Mouse (Mus musculus) myocyte (in vitro differentiated cells): ENCODE measurements around the gene Dnah2. TPM values are rescaled to one million over a fixed set of nuclear protein-coding genes. Genes with fewer than 3 reads are reported as not detected.

Experiments
- H3K27me3 ChIP-seq: one replicate; pipeline ENCODE4 v1.6.1; 2011; ENCODE audit not compliant: control insufficient read depth, insufficient read depth, insufficient read length
- H3K36me3 ChIP-seq: one replicate; pipeline ENCODE4 v1.6.1; 2011; ENCODE audit not compliant: control insufficient read depth, insufficient read depth
- H3K4me2 ChIP-seq: one replicate; pipeline ENCODE4 v1.6.1; 2011; ENCODE audit warnings: low read depth, control low read depth
- H3K4me3 ChIP-seq: one replicate; pipeline ENCODE4 v1.5.1; 2011; ENCODE audit warnings: mild to moderate bottlenecking, control low read depth, moderate library complexity
- H3K79me2 ChIP-seq: one replicate; pipeline ENCODE4 v1.6.1; 2011; ENCODE audit not compliant: control insufficient read depth, insufficient read depth
- H3ac ChIP-seq: one replicate; pipeline ENCODE4 v1.6.1; 2011; ENCODE audit not compliant: control insufficient read depth, insufficient read length
- CEBPB ChIP-seq: IDR thresholded peaks from 2 replicates; pipeline ENCODE4 v1.6.1; 2011; ENCODE audit warnings: mild to moderate bottlenecking, moderate library complexity; ENCODE audit not compliant: poor library complexity, insufficient read depth, severe bottlenecking
- E2F4 ChIP-seq: IDR thresholded peaks from one replicate; pipeline ENCODE4 v1.6.1; 2011; ENCODE audit warnings: mild to moderate bottlenecking, control low read depth, moderate library complexity; ENCODE audit not compliant: insufficient read depth
- MAX ChIP-seq: IDR thresholded peaks from one replicate; pipeline ENCODE4 v1.6.1; 2011; ENCODE audit warnings: low read depth, mild to moderate bottlenecking, control low read depth
- MYOD1 ChIP-seq, 3 experiments: IDR thresholded peaks; one replicate each; pipeline ENCODE4 v1.6.1; 2011; ENCODE audit warnings: control low read depth in 2 of 3, low read depth in 2 of 3, mild to moderate bottlenecking in 2 of 3, moderate library complexity in 1 of 3; ENCODE audit not compliant: insufficient read length in 2 of 3, control insufficient read depth in 1 of 3
- MYOG ChIP-seq, 3 experiments: IDR thresholded peaks; one replicate each; pipeline ENCODE4 v1.6.1; 2011; ENCODE audit warnings: control low read depth in 2 of 3, low read depth in 2 of 3, mild to moderate bottlenecking in 2 of 3; ENCODE audit not compliant: insufficient read length in 2 of 3, control insufficient read depth in 1 of 3, insufficient read depth in 1 of 3
- POLR2A ChIP-seq: IDR thresholded peaks from one replicate; pipeline ENCODE4 v1.6.1; 2011; ENCODE audit warnings: low read depth, mild to moderate bottlenecking, control low read depth, moderate library complexity; ENCODE audit not compliant: insufficient read length
- POLR2AphosphoS2 ChIP-seq: IDR thresholded peaks from one replicate; pipeline ENCODE4 v1.6.1; 2011; ENCODE audit warnings: low read depth, control low read depth; ENCODE audit not compliant: insufficient read length
- REST ChIP-seq: IDR thresholded peaks from one replicate; pipeline ENCODE4 v1.6.1; 2011; ENCODE audit warnings: mild to moderate bottlenecking, control low read depth, moderate library complexity; ENCODE audit not compliant: insufficient read depth, insufficient read length
- SRF ChIP-seq: IDR thresholded peaks from one replicate; pipeline ENCODE4 v1.6.1; 2011; ENCODE audit warnings: low read depth; ENCODE audit not compliant: control insufficient read depth, insufficient read length
- TCF12 ChIP-seq: IDR thresholded peaks from one replicate; pipeline ENCODE4 v1.6.1; 2011; ENCODE audit warnings: mild to moderate bottlenecking, control low read depth; ENCODE audit not compliant: poor library complexity, insufficient read depth, severe bottlenecking
- TCF3 ChIP-seq: IDR thresholded peaks from one replicate; pipeline ENCODE4 v1.6.1; 2011; ENCODE audit warnings: low read depth, control low read depth; ENCODE audit not compliant: insufficient read length
- USF1 ChIP-seq: IDR thresholded peaks from one replicate; pipeline ENCODE4 v1.6.1; 2011; ENCODE audit warnings: low read depth, mild to moderate bottlenecking, control low read depth, moderate library complexity
- polyA plus RNA-seq: library from polyadenylated mRNA; unstranded; fragments of >200 nt; fragmentation: generic; extraction: Trizol; gene quantifications from one replicate; pipeline ENCODE4 v1.2.1, GENCODE M21; 2012; ENCODE audit warnings: missing spikeins

The Dnah2 gene
- polyA plus RNA-seq, 1 experiment = 0.24 TPM

DNA sequence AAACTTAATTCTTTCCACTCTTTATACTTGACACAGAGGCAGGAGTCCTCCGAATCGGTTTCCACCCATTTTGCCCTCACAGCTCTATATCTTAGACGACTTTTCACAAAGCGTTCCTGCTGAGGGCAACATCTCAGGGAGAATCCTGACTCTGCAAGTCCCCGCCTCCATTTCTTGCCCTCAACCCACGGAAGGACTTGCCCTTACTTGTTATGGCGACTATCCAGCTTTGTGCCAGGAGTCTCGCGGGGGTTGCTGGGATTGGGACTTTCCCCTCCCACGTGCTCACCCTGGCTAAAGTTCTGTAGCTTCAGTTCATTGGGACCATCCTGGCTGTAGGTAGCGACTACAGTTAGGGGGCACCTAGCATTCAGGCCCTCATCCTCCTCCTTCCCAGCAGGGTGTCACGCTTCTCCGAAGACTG, 31.2 kb upstream of the Dnah2 start, which contains the start of the genes Wrap53 and Trp53:
TSS of gene Wrap53 (minus strand) at position 165 of the 424 bp plus-strand sequence.
TSS of gene Trp53 (plus strand) at position 269 of the 424 bp plus-strand sequence.
- Histone ChIP-seq H3K36me3 (no peaks in the 10 kb centered on the region), H3ac (peak within 1 kb of the TSS; percentile 79), H3K4me2 (peak within 1 kb of the TSS; percentile 97), H3K27me3 (no peaks in the 10 kb centered on the region), H3K4me3 (peak within 1 kb of the TSS; percentile 99), H3K79me2 (peaks cover 78% of the 10 kb centered on the region)
- TF ChIP-seq USF1 (peak; percentile 90), SRF (peak; percentile 22), E2F4 (no peak), MYOD1 (IDR thresholded peaks at IDR 0.05; ENCODE audit: control insufficient read depth in 1 of 3, insufficient read length in 2 of 3, low read depth in 2 of 3) (no peak), TCF3 (no peak), CEBPB (no peak), MAX (peak; percentile 93), MYOG (IDR thresholded peaks at IDR 0.05; ENCODE audit: control insufficient read depth in 1 of 3, insufficient read depth in 1 of 3, insufficient read length in 2 of 3, low read depth in 2 of 3) (no peak), POLR2AphosphoS2 (peak; percentile 66), REST (no peak), TCF12 (no peak), POLR2A (peak; percentile 69)

- Histone ChIP-seq H3K79me2 (peaks cover 77% of the 10 kb centered on the region), H3K36me3 (peaks cover under 1% of the 10 kb centered on the region), H3K4me3 (peak overlapping the region; percentile 99), H3K4me2 (peak overlapping the region; percentile 97), H3ac (peak overlapping the region; percentile 79), H3K27me3 (no peaks in the 10 kb centered on the region)
- no peak for TF ChIP-seq TCF3
- TF ChIP-seq E2F4 = peak; percentile 92
- TF ChIP-seq POLR2A = peak; percentile 38
These were observed 30.5 kb upstream of the Dnah2 start for GRCm38 (mm10) chr11:69579128-69580017.

DNA sequence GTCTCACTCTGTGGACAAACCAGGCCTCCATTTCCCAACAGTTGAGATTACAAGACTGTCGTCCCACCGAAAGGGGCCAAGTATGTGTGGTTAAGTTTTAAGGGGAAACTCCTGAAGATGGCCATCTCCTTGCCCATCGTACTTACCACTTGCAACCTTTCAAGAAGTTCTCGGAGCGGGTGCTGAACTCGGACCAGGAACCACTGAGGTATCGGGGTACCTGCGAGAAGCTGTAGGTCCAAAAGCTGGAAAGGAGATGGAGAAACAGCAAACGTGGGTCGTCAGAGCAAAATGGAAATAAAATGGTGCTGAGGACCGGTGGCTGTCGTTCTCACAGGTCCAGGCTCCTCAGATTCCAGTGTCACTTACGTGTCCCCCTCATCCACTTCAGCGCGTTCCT, 29.4 kb upstream of the Dnah2 start:
- H3K4me2 ChIP-seq = peak overlapping the region; percentile 97
- H3K36me3 ChIP-seq = peaks cover 3% of the 10 kb centered on the region
- H3K79me2 ChIP-seq = peaks cover 66% of the 10 kb centered on the region
- H3K27me3 ChIP-seq = no peaks in the 10 kb centered on the region
- peak overlapping the region; percentile 99 for H3K4me3 ChIP-seq
- no peak for TF ChIP-seq POLR2AphosphoS2
- TF ChIP-seq POLR2A = no peak
- TF ChIP-seq USF1 = no peak
- no peak for TF ChIP-seq MYOD1 (IDR thresholded peaks at IDR 0.05; ENCODE audit: control insufficient read depth in 1 of 3, insufficient read length in 2 of 3, low read depth in 2 of 3)
- TF ChIP-seq SRF = no peak
- TF ChIP-seq REST = no peak
- no peak for TF ChIP-seq CEBPB
- TF ChIP-seq E2F4 = no peak
- TF ChIP-seq MYOG (IDR thresholded peaks at IDR 0.05; ENCODE audit: control insufficient read depth in 1 of 3, insufficient read depth in 1 of 3, insufficient read length in 2 of 3, low read depth in 2 of 3) = no peak
- TF ChIP-seq MAX = no peak
- TF ChIP-seq TCF3 = no peak
- TF ChIP-seq TCF12 = no peak
- peak overlapping the region; percentile 12 for H3ac ChIP-seq

DNA sequence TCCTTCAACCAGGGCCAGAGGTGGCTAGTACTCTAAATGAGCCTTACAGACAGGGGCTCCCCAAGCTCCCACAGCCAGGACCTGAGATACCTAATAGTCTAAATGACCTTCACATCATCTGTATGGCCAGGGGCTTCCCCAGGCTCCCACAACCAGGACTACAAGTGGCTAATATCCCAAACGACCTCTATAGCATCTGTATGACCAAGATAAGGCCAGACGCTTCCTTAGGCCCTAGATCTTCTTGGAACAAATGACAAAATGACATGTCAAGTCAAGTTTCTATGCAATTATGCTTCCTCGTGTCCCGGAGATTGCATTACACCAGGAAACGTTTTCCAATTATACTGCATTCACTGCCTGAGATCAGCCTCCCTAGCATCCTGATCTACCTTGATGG, 27.4 kb upstream of the Dnah2 start:
- H3K4me2 ChIP-seq = no peak overlapping the region
- no peaks in the 10 kb centered on the region for H3K27me3 ChIP-seq
- peaks cover 3% of the 10 kb centered on the region for H3K36me3 ChIP-seq
- no peak overlapping the region for H3K4me3 ChIP-seq
- no peak overlapping the region for H3ac ChIP-seq
- H3K79me2 ChIP-seq = peaks cover 46% of the 10 kb centered on the region
- TF ChIP-seq E2F4 = no peak

DNA sequence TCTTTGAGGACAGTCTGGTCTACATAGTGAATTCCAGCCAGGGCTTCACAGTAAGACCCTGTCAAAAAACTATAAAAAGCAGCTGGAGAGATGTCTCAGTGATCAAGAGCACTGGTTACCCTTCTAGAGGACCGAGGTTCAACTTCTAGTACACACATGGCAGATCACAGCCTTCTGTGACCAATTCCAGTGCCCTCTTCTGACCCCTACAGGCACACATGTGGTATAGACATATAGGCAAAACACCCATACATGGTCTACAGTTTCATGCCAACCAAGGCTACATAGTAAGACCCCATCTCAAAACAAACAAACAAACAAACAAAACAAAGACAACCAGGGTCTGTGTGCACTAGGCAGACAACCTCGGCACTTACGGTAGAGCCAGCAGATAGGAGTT, 26.3 kb upstream of the Dnah2 start:
- Histone ChIP-seq H3ac (no peak overlapping the region), H3K27me3 (no peaks in the 10 kb centered on the region), H3K79me2 (peaks cover 44% of the 10 kb centered on the region), H3K4me3 (no peak overlapping the region), H3K4me2 (no peak overlapping the region), H3K36me3 (peaks cover 6% of the 10 kb centered on the region)
- no peak for TF ChIP-seq MYOD1 (IDR thresholded peaks at IDR 0.05; ENCODE audit: control insufficient read depth in 1 of 3, insufficient read length in 2 of 3, low read depth in 2 of 3)
- TF ChIP-seq MAX = no peak
- no peak for TF ChIP-seq USF1
- TF ChIP-seq SRF = no peak
